Mouse (Mus musculus) lung, postnatal 4 days (tissue): ENCODE measurements at regions not wholly inside any gene's neighbourhood (a gene's known extent, or its start where the extent isn't known, plus 50 kb on each side); places are given as distances from the start of the nearest gene placed in this dataset.
"Not testable (repeated sequence)": the region's sequence is repeated elsewhere in the genome, so short reads cannot be mapped to it uniquely, and the experiment has no call there.

Experiments
- DNase-seq, 2 experiments: peaks; one replicate each; pipeline ENCODE4 v3.0.0; 2021

GRCm38 (mm10) chr1:184669173-184669572 is 63.2 kb downstream of the Hlx start:
- DNase-seq, result not testable (repeated sequence)

GRCm38 (mm10) chr1:184668428-184668827 is 64.0 kb downstream of the Hlx start:
- DNase-seq, result no peak

GRCm38 (mm10) chr1:184668022-184668421 is 64.4 kb downstream of the Hlx start:
- DNase-seq, result no peak

- no peak for DNase-seq
These were observed 67.2 kb downstream of the Hlx start for GRCm38 (mm10) chr1:184665243-184665642.

GRCm38 (mm10) chr1:184664098-184664375 is 68.4 kb downstream of the Hlx start:
- no peak for DNase-seq

GRCm38 (mm10) chr1:184663300-184664097 is 68.9 kb downstream of the Hlx start:
- no peak for DNase-seq

- no peak for DNase-seq
These were observed 81.8 kb downstream of the Hlx start for GRCm38 (mm10) chr1:184650541-184651105.

- no peak for DNase-seq
These were observed 84.4 kb downstream of the Hlx start for GRCm38 (mm10) chr1:184647920-184648540.

GRCm38 (mm10) chr1:184644767-184645598 is 87.4 kb downstream of the Hlx start:
- no peak for DNase-seq

GRCm38 (mm10) chr1:184630695-184631475 is 101.5 kb downstream of the Hlx start:
- no peak for DNase-seq

GRCm38 (mm10) chr1:184629194-184629593 is 103.2 kb downstream of the Hlx start:
- no peak for DNase-seq

GRCm38 (mm10) chr1:184628566-184629168 is 103.8 kb downstream of the Hlx start:
- DNase-seq, result no peak

GRCm38 (mm10) chr1:184622462-184622861 is 110.0 kb downstream of the Hlx start:
- no peak for DNase-seq

GRCm38 (mm10) chr1:184621950-184622349 is 110.5 kb downstream of the Hlx start:
- peak; percentile 24 to 66 for DNase-seq

GRCm38 (mm10) chr1:184617853-184618454 is 114.5 kb downstream of the Hlx start:
- peak in 1 of 2 experiments; percentile 17 for DNase-seq

- no peak for DNase-seq
These were observed 116.4 kb downstream of the Hlx start for GRCm38 (mm10) chr1:184615991-184616390.

- DNase-seq, result no peak
These were observed 117.6 kb downstream of the Hlx start for GRCm38 (mm10) chr1:184614699-184615415.

- no peak for DNase-seq
These were observed 119.5 kb downstream of the Hlx start for GRCm38 (mm10) chr1:184612880-184613279.

- no peak for DNase-seq
These were observed 123.5 kb downstream of the Hlx start for GRCm38 (mm10) chr1:184608938-184609337.

GRCm38 (mm10) chr1:184608338-184608737 is 124.1 kb downstream of the Hlx start:
- DNase-seq, result no peak

- no peak for DNase-seq
These were observed 125.9 kb downstream of the Hlx start for GRCm38 (mm10) chr1:184606541-184606940.
